Mouse (Mus musculus) left cerebral cortex, postnatal 36 days (tissue): ENCODE data around the gene Shb. TPM values are rescaled to one million over a fixed set of nuclear protein-coding genes. Genes with fewer than 3 reads are reported as not detected.
"Not testable (repeated sequence)": the region's sequence is repeated elsewhere in the genome, so short reads cannot be mapped to it uniquely, and the experiment has no call there.

ENCODE experiments used
- DNase-seq, 2 experiments: peaks; one replicate each; pipeline ENCODE4 v3.0.0; 2021 to 2022; ENCODE audit warnings: low spot score in 2 of 2, mixed read lengths in 1 of 2
- intact Hi-C: fragments of 180-260 bp; cut with DNase I; formaldehyde crosslinking; loops from one replicate; pipeline ENCODE4 v1.15.1; 2025
- microRNA-seq: library from miRNA; unstranded; fragments of <30 nt; microRNA quantifications from one replicate; pipeline ENCODE4 v1.2.0, GENCODE M21; 2022
- total RNA-seq, 2 experiments: library from RNA; stranded (reverse); gene quantifications; 2 replicates each; pipeline ENCODE4 v1.2.3; 2021

The Shb gene
- total RNA-seq, 2 experiments from 2014 or later = 11.5 to 14.5 TPM

DNA sequence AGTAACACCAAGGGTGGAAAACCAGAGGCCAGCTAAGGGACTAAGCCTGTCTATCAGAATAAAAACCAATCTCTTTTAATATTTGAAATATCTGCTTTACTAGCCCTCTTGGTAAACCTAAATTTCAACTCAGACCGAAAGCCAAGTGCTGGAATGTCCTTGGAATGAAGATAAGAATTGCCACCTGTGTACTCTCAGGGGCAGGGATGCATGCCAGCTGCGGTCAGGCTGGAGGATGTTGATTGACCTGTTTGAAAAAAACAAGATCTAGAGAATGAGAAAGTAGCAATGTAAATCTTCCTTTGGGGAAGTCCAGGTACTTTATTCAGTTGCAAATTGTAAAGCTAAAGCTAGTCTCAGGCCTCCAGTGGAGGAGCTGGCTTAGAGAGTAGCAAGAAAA, 150.1 kb downstream of the Shb start:
- intact Hi-C loops, DNase-seq: not testable (repeated sequence)

DNA sequence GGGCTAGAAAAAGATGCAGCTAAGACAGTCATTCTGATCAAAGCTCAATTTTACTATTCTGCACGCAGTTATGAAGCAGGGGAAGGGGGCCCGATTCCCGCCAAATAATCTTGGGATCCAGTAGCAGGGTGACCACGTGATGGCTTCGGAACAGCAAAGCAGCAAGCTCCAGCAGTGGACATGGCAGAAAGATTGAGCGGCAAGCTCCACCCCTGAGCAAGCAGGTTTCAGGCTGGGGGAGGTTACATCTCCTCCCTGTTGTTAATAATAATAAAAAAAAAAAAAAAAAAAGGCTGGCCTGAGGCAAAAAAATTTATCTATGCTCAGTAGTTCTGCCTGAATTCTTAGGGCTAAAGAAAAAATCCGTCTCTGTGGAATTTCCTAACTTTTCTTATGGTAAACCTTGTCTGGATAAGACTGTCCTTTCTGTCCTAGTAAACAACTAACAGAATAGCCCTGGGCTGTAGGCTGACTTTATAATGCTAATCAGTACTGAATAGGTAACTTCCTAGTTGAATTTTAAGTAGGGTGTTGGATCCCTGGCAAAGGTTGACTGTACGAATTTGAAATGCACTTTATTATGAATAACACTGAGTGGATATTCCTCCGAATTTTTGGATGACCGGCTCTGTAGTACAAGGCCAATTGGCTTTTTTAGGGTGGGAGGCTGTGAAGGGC, 151.2 kb downstream of the Shb start:
- DNase-seq, intact Hi-C loops: not testable (repeated sequence)

DNA sequence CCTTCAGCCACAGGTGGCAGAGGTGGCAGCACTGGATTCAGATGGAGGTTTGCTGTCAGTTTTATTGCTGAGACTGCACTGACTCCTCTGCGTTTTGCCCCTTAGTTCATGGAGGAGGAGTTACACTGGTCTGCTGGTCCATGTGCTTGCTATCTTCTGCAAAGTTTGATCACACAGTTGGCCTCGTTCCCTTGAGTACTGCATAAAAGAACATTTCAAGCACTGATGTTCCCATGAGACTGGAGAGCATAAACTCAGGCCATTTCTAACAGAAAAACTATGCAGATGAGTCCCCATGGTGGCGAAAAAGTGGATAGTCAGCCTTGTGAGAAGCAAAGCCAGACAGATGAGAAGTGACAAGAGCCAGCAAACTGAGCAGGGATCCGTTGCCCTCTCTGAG, 155.7 kb downstream of the Shb start:
- intact Hi-C loops = no loop called here
- no peak for DNase-seq

DNA sequence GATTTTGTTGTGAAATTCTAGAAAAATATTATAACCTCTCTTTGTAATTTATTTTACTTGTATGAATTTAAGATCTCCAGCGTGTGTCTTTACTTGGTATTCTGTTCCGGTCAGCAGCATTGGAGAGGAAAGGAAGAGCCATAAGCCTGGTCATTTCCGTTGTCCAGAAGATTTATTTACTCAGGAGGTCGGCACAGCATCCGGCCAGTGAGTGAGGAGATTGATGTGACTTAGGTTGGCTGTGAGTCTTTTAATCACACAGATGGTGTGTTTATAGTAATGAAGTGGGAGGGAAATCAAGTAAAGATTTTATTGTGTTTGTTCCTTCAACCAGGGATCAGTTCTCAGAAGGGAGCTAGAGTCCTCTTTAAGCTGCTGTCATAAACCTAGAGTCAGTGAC, 157.4 kb downstream of the Shb start:
- intact Hi-C loops = no loop called here
- DNase-seq = no peak

Small RNAs within 50 kb of the gene (microRNA-seq; reads per million reads assigned to microRNA genes)
- gene Gm22518 (not detected), gene Gm25692 (not detected)

Other genes with a start within 250 kb of the Shb start
- 10 to 100 TPM; 15.0 to 17.8 TPM for gene Trmt10b, start 235.3 kb downstream of the Shb start, total RNA-seq
- 10 to 100 TPM; 19.3 to 22.7 TPM for gene Dcaf10, start 190.4 kb downstream of the Shb start, total RNA-seq
- 10 to 100 TPM; 12.3 to 17.8 TPM for gene Exosc3, start 189.7 kb downstream of the Shb start, total RNA-seq
- 100 to 1,000 TPM; 117 to 118 TPM for gene Slc25a51, start 123.7 kb downstream of the Shb start, total RNA-seq